Comparison of ENCODE assay signal across 7 mouse cellular contexts in the genomic region with DNA sequence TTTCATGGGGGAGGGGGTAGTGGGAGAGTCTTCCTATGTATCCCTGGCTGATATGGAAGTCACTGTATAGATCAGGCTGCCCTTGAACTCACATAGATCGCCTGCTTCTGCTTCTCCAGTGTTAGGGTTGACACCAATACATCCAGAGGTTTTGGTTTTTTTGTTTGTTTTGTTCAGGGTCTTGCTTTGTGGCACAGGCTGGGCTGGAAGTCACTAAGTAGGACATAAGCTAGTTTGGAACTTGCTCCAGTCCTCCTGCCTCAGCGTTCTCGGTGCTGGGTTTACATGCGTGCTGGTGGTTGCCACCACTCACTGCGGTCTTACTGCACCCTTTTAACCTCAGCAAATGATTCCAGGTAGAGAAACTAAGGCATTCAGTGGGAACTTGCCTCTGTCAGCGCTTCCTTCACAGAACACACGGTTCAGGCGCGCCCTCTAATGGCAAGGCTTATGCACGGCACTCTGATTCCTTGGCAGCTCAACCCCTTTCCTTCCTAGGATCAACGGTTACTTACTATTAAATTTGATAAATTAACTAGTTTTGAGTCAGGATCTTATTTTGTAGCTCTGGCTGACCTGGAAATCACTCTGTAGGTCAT. TPM values are rescaled to one million over a fixed set of nuclear protein-coding genes. Genes with fewer than 3 reads are reported as not detected.
DNase-seq lines count a peak whose midpoint lies in the region; ATAC-seq and TF ChIP-seq lines count a peak whose summit lies in the region.

No protein-coding gene starts in this region.

- peaks cover 22% of the 10 kb centered on the region for H3K4me1 ChIP-seq in G1E (ENCODE audit: insufficient read depth, low read depth, low read length)

- H3K4me3 ChIP-seq in G1E (ENCODE audit: low read depth, low read length) = no peak overlapping the region

- H3K36me3 ChIP-seq in G1E (replicated peaks) = peaks cover 20% of the 10 kb centered on the region

- H3K27me3 ChIP-seq in G1E (ENCODE audit: insufficient read depth, low read length) = peaks cover 6% of the 10 kb centered on the region; the same call in 1 of the 2 replicates

- peak; percentile 71 for TF ChIP-seq CTCF in G1E (IDR thresholded peaks at IDR 0.05; ENCODE audit: low read depth, low read length)

- DNase-seq in G1E (ENCODE audit: low spot score) = no peak
- peak; percentile 91 for DNase-seq in brain, adult 2 months (ENCODE audit: low read depth, low spot score)
- DNase-seq in heart, postnatal 4 days = peak; percentile 85
- DNase-seq in layer of hippocampus, adult 9-11 months = peak; percentile 61
- peak; percentile 75 for DNase-seq in lung, postnatal 25 days (ENCODE audit: low spot score)
- DNase-seq in right cerebral cortex, postnatal 14 days = peak; percentile 65

- ATAC-seq in G1E (ENCODE audit: extremely low read depth, insufficient number of reproducible peaks, low FRiP score, poor library complexity, severe bottlenecking) = no peak
- peak; percentile 68 for ATAC-seq in erythroid progenitor cell, adult 5-6 weeks (replicated peaks; ENCODE audit: low FRiP score, poor library complexity, severe bottlenecking)

- H3K9me3 ChIP-seq in G1E (replicated peaks) = no peaks in the 10 kb centered on the region

RNA-seq across cellular contexts. Expression of gene Ercc1, which starts 1.3 kb away (rescaled TPM):
- total RNA-seq in G1E (2014; fragmentation: Nextera tagmentation) (26.9 and 39.9 TPM in 2 replicates), G1E (2017) (29.7 and 50.1 TPM in 2 replicates)
- polyA plus RNA-seq in G1E (2012) = 97.7 and 105 TPM in 2 replicates
- 3.6 and 12.6 TPM in 2 replicates for total RNA-seq in erythroid progenitor cell, adult 5-6 weeks (2015; ENCODE audit: low replicate concordance)
- total RNA-seq in erythroid progenitor cell, adult 5-6 weeks (2017; ENCODE audit: low replicate concordance) = 1.2 and 1.8 TPM in 2 replicates
- 10 to 100 TPM; 42.4 to 43.5 TPM for total RNA-seq in heart, postnatal 4 days (2021)

RNA-seq across cellular contexts. Expression of gene Cd3eap, which starts 16.0 kb away (rescaled TPM):
- total RNA-seq in G1E (2014; fragmentation: Nextera tagmentation) (9.3 and 10.8 TPM in 2 replicates), G1E (2017) (22.3 and 25.6 TPM in 2 replicates)
- 56.2 and 57.8 TPM in 2 replicates for polyA plus RNA-seq in G1E (2012)
- 2.1 and 3.6 TPM in 2 replicates for total RNA-seq in erythroid progenitor cell, adult 5-6 weeks (2015; ENCODE audit: low replicate concordance)
- 0.45 and 4.0 TPM in 2 replicates for total RNA-seq in erythroid progenitor cell, adult 5-6 weeks (2017; ENCODE audit: low replicate concordance)
- total RNA-seq in heart, postnatal 4 days (2021) = 1 to 10 TPM; 9.0 to 9.5 TPM

RNA-seq across cellular contexts. Expression of gene Ppp1r13l, which starts 16.2 kb away (rescaled TPM):
- total RNA-seq in G1E (2014; fragmentation: Nextera tagmentation) (8.5 and 15.2 TPM in 2 replicates), G1E (2017) (0.93 and 1.1 TPM in 2 replicates)
- polyA plus RNA-seq in G1E (2012) = 32.9 and 38.0 TPM in 2 replicates
- total RNA-seq in erythroid progenitor cell, adult 5-6 weeks (2015; ENCODE audit: low replicate concordance) = not detected in 2 replicates
- total RNA-seq in erythroid progenitor cell, adult 5-6 weeks (2017; ENCODE audit: low replicate concordance) = 0.64 and 1.7 TPM in 2 replicates
- total RNA-seq in heart, postnatal 4 days (2021) = 10 to 100 TPM; 39.0 to 47.2 TPM

RNA-seq across cellular contexts. Expression of gene Fosb, which starts 33.5 kb away (rescaled TPM):
- total RNA-seq in G1E (2014; fragmentation: Nextera tagmentation) = 0.19 TPM in 1 of 2 replicates, not detected in the other
- 0.29 and 0.38 TPM in 2 replicates for total RNA-seq in G1E (2017)
- polyA plus RNA-seq in G1E (2012) = 0.50 and 0.61 TPM in 2 replicates
- 6.3 and 7.9 TPM in 2 replicates for total RNA-seq in erythroid progenitor cell, adult 5-6 weeks (2015; ENCODE audit: low replicate concordance)
- 1.3 and 3.3 TPM in 2 replicates for total RNA-seq in erythroid progenitor cell, adult 5-6 weeks (2017; ENCODE audit: low replicate concordance)
- under 1 TPM; 0.52 to 0.86 TPM for total RNA-seq in heart, postnatal 4 days (2021)

RNA-seq across cellular contexts. Expression of gene Ercc2, which starts 38.5 kb away (rescaled TPM):
- 17.2 and 18.4 TPM in 2 replicates for total RNA-seq in G1E (2014; fragmentation: Nextera tagmentation)
- total RNA-seq in G1E (2017) = 14.8 and 20.2 TPM in 2 replicates
- 36.0 and 40.6 TPM in 2 replicates for polyA plus RNA-seq in G1E (2012)
- 1.7 and 1.8 TPM in 2 replicates for total RNA-seq in erythroid progenitor cell, adult 5-6 weeks (2015; ENCODE audit: low replicate concordance)
- 5.3 and 11.3 TPM in 2 replicates for total RNA-seq in erythroid progenitor cell, adult 5-6 weeks (2017; ENCODE audit: low replicate concordance)
- 10 to 100 TPM; 13.8 to 18.6 TPM for total RNA-seq in heart, postnatal 4 days (2021)
